Mouse (Mus musculus) frontal cortex, postnatal 25 days (tissue): ENCODE measurements at regions not wholly inside any gene's neighbourhood (a gene's known extent, or its start where the extent isn't known, plus 50 kb on each side); places are given as distances from the start of the nearest gene placed in this dataset.

Source experiments
- DNase-seq, 2 experiments: peaks; one replicate each; pipeline ENCODE4 v3.0.0; 2022; ENCODE audit warnings: low spot score in 2 of 2

DNA sequence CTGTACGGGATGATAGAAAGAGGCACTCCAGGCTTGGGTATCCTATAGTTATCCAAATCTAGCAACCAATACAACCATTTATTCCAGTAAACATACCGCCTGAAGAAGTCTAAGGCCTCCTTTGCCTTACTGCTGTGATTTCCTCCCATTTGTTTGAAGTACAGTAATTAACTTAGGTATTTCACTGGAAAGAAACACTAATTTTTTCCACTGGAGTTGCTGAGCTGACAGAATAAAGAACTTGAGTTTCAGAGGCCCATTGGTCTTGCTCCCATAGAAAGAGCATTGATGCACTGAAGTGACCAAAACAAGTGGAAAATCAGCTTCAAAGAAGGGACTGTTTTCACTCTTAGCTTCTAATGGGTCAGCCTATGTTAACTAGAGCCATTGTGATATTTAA is 1100.8 kb upstream of the Gm7489 start:
- no peak for DNase-seq

- DNase-seq = no peak
Observed at GRCm38 (mm10) chr15:52785196-52785595, 1099.5 kb upstream of the Gm7489 start.

- DNase-seq = no peak
Observed at GRCm38 (mm10) chr15:52785976-52786375, 1098.7 kb upstream of the Gm7489 start.

GRCm38 (mm10) chr15:52805479-52806199 is 1079.1 kb upstream of the Gm7489 start:
- DNase-seq = no peak

DNA sequence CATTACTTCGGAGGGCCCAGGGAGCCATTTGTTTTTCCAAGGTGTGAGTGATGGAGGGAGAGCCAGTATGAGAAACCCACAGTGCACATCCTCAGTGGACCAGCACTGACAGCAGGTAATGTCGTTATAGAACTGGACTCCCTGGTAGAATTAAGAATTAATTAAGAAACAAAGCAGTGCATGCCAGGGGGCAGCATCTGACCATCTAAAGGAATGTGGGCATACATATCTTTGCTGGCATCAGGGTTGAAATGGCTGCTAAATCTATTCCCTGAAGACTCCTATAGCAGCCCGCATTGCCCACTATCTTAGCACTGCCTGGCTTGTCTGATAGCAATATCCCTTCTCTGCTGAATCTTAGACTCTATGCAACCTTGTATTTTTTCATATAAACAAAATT is 1076.1 kb upstream of the Gm7489 start:
- DNase-seq = no peak

DNA sequence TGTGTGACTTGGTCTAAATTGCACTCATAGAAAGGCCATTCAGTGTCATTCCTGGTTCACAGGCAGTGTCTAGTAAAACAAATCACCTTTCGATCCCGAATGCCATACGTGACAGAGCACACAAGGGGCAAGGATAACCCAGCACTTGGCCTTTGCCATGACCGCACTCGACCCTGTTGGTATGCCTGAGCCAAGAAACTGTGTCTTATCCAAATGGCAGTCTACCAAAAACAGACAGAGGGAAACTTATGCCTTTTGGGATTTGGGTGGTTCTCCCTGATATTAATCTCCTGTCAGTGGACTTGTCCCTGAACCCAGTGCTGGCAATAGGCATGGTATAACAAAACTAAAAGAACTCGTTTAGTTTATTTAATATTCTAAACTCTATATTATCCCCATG is 1063.9 kb upstream of the Gm7489 start:
- DNase-seq = no peak

GRCm38 (mm10) chr15:52836896-52837295 is 1047.8 kb upstream of the Gm7489 start:
- no peak for DNase-seq

DNA sequence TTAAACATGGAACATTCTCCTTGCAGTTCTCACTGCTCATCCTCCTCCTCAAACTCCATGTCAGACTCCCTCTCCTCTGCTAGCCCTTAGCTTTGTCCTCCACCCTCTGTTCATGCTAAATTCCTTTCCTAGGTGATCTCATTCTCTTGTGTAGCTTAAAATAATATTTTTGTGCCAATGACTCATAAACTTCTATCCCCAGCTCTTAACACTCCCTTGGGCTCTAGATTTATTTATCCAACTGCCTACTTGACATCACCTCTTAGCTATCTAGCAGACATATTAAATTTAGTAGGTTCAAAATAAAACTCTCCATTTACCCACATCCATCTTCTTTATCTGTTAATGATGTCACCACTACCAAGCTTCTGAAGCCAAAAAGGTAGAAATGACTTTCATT is 1036.6 kb upstream of the Gm7489 start:
- DNase-seq = no peak

DNA sequence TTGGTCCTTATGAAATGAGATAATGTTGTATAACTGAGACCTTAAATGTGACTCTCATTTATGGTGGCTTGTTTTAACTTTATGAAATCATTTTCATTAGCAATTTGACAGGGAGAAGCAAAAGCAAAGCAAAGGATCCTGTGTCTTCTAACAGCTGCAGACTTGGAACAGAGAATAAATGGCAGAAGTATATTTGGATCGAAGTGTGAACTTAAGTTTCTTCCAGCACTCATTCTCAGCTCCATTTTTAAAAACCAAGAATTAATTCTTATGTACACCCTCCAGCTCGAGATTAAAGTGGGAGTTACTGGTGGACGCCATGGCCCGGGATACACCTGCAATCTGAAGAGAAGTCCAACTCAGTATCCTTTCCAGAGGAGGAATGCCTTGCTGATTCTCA is 1026.0 kb upstream of the Gm7489 start:
- no peak for DNase-seq

- no peak for DNase-seq
Observed at GRCm38 (mm10) chr15:52863494-52863893, 1021.2 kb upstream of the Gm7489 start.

GRCm38 (mm10) chr15:52892244-52892950 is 992.3 kb upstream of the Gm7489 start:
- no peak for DNase-seq

DNA sequence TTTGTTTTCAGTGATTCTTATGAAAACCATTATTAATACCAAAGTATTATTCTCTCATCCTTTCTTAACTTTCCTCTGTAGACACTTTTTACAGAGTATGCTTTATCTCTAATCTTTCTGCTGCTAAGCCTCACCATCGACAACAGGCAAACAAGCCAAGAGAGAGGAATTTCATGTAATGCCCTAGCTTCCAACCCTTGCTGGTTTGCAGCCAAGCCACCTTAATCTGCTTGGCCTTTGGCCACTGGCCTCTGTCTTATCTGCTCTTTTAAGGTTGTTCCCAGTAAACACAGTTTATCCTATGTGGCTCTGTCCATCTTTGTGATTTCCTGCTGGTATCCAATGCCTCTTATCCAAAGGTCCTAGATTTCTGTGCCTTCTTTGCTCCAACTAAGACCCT is 986.6 kb upstream of the Gm7489 start:
- no peak for DNase-seq

- DNase-seq = no peak
Observed at GRCm38 (mm10) chr15:52899403-52899802, 985.3 kb upstream of the Gm7489 start.

DNA sequence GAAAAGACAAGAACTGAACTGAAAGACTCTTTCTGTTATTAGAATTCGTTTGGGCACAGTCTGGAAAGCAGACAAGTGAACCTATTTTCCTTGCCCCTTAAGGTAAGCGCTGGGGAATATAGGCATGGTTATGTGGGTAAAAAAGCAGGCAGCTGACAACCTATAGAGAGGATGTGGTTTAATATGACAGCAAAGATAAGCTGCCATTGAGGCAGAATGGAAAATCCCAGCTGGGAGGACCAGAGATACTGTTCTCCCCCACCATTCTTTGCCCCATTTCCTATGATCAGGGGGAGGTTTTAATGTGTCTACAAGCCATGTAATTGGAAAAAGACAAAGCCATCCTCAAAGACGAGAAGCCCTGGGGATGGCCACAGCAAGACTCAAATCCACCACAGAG is 984.9 kb upstream of the Gm7489 start:
- no peak for DNase-seq

DNA sequence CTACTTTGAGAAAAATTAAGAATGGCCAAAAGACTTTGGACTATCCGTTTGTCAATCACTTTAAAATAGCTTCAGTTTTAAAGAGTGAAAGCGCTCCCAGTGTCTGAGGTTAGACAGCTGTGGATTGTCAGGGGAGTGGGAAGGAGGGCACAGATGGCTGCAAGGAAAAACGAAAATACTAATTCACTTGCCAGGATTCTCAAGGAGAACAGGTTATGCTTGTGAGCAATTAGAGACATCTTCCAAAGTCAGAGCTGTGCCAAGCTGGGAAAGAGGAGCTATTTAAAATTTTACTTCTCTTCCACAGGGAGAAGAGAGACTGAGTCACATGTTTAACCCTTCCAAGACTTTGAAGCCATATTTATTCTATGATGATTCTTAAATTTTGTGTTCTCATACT is 979.5 kb upstream of the Gm7489 start:
- no peak for DNase-seq

GRCm38 (mm10) chr15:52907217-52907616 is 977.5 kb upstream of the Gm7489 start:
- DNase-seq = no peak

- no peak for DNase-seq
Observed at GRCm38 (mm10) chr15:52922277-52922676, 962.4 kb upstream of the Gm7489 start.

DNA sequence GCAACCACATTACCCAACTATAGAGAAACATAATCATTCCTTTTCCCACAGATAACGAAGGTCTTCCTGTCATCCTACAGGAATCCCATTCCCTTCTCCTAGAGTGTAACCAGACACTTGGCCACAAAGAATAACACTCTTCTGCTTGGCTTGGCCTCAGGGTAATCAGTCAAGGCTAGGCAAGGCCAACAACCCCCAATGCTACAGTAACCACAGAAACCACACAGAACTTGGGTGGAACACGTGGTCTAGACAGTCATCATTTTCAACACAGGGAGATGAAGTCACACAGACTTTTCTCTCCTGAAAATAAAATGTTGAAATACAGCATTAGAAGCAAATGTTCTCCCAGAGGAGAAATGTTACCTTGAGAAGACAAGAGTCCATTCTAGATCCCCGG is 956.3 kb upstream of the Gm7489 start:
- no peak for DNase-seq

DNA sequence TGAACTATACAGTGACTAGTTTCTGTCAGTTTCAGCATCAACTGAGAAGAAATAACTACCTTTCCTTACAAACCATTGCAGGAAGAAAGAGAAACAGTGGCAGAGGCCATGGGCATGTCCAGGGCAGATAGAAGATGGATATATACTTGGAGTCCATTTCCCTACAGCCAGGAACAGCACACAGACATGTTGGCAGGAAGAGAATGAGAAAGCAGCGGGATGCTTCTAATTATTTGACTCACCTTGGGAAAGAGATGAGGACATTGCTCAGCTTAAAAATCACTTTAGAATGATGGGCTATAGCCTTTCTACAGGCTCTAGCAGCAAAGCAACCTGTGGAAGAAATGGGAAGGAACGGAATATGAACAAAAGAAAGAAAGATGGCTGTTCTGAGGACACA is 947.6 kb upstream of the Gm7489 start:
- no peak for DNase-seq

DNA sequence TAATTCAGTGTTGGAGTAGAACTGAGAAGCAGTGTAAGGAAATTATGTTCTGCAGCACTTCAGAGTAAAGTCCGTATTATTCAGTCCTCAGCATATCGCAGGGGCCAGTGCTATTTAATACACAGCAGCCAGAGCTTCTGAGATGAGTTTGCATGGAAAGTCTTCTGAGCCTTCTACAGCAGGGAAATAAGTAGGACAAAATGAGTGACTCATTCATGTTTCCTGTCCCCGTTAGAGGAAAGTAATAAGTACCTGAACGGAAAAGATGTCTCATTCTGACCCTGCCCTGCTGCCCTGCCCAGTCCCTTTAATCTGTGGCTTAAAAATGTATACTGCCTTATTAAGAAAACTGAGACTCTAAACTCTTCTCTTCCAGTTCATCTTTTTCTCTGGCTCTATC is 940.1 kb upstream of the Gm7489 start:
- no peak for DNase-seq

DNA sequence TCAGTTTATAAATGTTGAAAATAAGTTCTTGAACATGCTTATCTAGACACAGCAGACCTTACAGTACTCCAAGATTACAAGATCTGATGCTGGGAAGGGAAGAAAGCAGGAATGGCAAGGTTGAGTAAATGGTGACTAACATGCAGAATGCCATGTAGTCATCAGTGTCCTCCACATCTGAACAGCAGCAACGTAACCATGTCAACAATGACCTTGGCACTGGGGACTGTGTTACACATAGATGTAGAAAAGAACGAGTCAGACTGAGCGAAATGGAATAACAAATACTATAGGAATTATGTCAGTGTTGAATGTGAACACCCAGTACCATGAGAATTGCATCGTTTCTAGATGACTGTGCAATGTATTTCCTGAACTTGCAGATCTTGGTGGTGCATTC is 936.5 kb upstream of the Gm7489 start:
- no peak for DNase-seq

DNA sequence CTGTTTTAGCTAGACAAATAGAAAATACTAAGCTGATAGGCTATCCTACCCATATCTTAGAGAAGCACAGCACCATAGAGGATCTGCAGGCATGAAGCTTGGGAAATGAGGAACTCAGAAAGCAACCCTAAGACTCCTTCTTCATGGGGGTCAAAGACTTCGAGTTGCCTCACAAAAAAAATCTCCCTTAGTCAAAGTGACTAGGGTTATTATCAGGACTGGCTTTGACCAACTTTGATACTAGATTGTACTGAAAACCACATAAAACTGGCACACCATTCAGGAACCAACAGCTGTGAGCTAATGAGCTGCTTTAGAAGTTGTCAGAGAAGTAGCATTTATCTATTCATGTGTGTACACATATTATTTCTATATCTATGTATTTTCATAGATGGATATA is 931.2 kb upstream of the Gm7489 start:
- DNase-seq = no peak

- no peak for DNase-seq
Observed at GRCm38 (mm10) chr15:52954715-52955593, 929.8 kb upstream of the Gm7489 start.
